Mouse (Mus musculus) limb, embryonic 11.5 days (tissue): Measurements from ENCODE around the gene Olfr360. TPM values are rescaled to one million over a fixed set of nuclear protein-coding genes. Genes with fewer than 3 reads are reported as not detected.
"Not testable (repeated sequence)": the region's sequence is repeated elsewhere in the genome, so short reads cannot be mapped to it uniquely, and the experiment has no call there.

Source experiments
- ATAC-seq: fragments of 200-750 bp; cut with Nextera tagmentation; 2 replicates; pipeline ENCODE4 v1.8.0; 2017; ENCODE audit warnings: low read depth; ENCODE audit not compliant: insufficient number of reproducible peaks, low FRiP score, low TSS enrichment
- DNase-seq: peaks from one replicate; pipeline ENCODE4 v3.0.0-alpha.2; 2015; ENCODE audit warnings: low spot score
- H3K27ac ChIP-seq: fragments of 300-500 bp; sonication (generic); replicated peaks from 2 replicates; pipeline ENCODE4 v1.5.1; 2014; ENCODE audit warnings: low read depth, mild to moderate bottlenecking, low read length
- H3K27me3 ChIP-seq: fragments of 300-500 bp; sonication (generic); 2 replicates; pipeline ENCODE4 v1.6.1; 2014; ENCODE audit warnings: mild to moderate bottlenecking, low read length, mixed read lengths; ENCODE audit not compliant: control insufficient read depth, insufficient read depth
- H3K36me3 ChIP-seq: fragments of 300-500 bp; sonication (generic); 2 replicates; pipeline ENCODE4 v1.6.1; 2014; ENCODE audit warnings: mild to moderate bottlenecking, low read length, moderate library complexity, mixed read lengths; ENCODE audit not compliant: control insufficient read depth, insufficient read depth
- H3K4me1 ChIP-seq: fragments of 300-500 bp; sonication (generic); 2 replicates; pipeline ENCODE4 v1.6.1; 2014; ENCODE audit warnings: low read length, mixed read lengths; ENCODE audit not compliant: control insufficient read depth, insufficient read depth
- H3K4me2 ChIP-seq: fragments of 300-500 bp; sonication (generic); 2 replicates; pipeline ENCODE4 v1.6.1; 2014; ENCODE audit warnings: low read depth, mild to moderate bottlenecking, moderate library complexity; ENCODE audit not compliant: severe bottlenecking
- H3K4me3 ChIP-seq: fragments of 300-500 bp; sonication (generic); 2 replicates; pipeline ENCODE4 v1.5.1; 2014; ENCODE audit warnings: low read depth, low read length
- H3K9ac ChIP-seq: fragments of 300-500 bp; sonication (generic); 2 replicates; pipeline ENCODE4 v1.6.1; 2014; ENCODE audit warnings: mild to moderate bottlenecking, low read length
- H3K9me3 ChIP-seq: fragments of 300-500 bp; sonication (generic); 2 replicates; pipeline ENCODE4 v1.6.1; 2016; ENCODE audit warnings: low read length; ENCODE audit not compliant: control insufficient read depth
- WGBS: fragments of 180-500 bp; shearing (Covaris S2); extraction: QIAGEN DNeasy Blood & Tissue Kit; methylation state at CpG from one replicate; pipeline ENCODE4 v1.1.7; 2014; 5-methylcytosine and 5-hydroxymethylcytosine counted together
- polyA plus RNA-seq: library from polyadenylated mRNA; unstranded; fragments of >200 nt; fragmentation: Nextera tagmentation; extraction: Ambion mirVana; gene quantifications from 2 replicates; pipeline ENCODE4 v1.2.1, GENCODE M21; 2014

The Olfr360 gene
- not detected in 2 replicates for polyA plus RNA-seq

- H3K36me3 ChIP-seq: no peaks in the 10 kb centered on the region
- H3K27me3 ChIP-seq: no peaks in the 10 kb centered on the region
- ATAC-seq (no peak), DNase-seq (no peak)
- H3K4me1 ChIP-seq: no peaks in the 10 kb centered on the region
- H3K4me3 ChIP-seq: no peak within 1 kb of the TSS
- no peak within 1 kb of the TSS for H3K27ac ChIP-seq
- H3K9me3 ChIP-seq: no peaks in the 10 kb centered on the region
- H3K4me2 ChIP-seq: no peak within 1 kb of the TSS
- H3K9ac ChIP-seq: no peak within 1 kb of the TSS
Observed at GRCm38 (mm10) chr2:37065446-37065845, at the start of gene Olfr360. Olfr360 (plus strand) TSS chr2:37065746.

DNA sequence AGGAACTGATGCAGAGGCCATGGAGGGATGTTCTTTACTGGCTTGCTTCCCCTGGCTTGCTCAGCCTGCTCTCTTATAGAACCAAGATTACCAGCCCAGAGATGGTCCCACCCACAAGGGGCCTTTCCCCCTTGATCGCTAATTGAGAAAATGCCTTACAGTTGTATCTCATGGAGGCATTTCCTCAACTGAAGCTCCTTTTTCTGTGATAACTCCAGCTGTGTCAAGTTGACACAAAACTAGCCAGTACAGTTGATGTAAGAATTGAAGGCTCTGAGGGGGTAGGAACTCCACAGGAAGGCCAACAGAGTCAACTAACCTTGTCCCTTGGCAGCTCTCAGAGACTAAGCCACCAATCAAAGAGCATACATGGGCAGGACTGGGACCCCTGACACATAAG, 23.6 kb downstream of the Olfr360 start, which contains the start of gene Olfr361:
TSS of gene Olfr361 (minus strand) at position 101 of the 400 bp plus-strand sequence.
- not testable (repeated sequence) for H3K9me3 ChIP-seq, H3K4me3 ChIP-seq, ATAC-seq, DNase-seq, H3K27ac ChIP-seq, H3K36me3 ChIP-seq, H3K9ac ChIP-seq, H3K4me2 ChIP-seq, H3K4me1 ChIP-seq, H3K27me3 ChIP-seq
- 33% methylated on average over 1 of the region's 1 CpGs for WGBS

DNA sequence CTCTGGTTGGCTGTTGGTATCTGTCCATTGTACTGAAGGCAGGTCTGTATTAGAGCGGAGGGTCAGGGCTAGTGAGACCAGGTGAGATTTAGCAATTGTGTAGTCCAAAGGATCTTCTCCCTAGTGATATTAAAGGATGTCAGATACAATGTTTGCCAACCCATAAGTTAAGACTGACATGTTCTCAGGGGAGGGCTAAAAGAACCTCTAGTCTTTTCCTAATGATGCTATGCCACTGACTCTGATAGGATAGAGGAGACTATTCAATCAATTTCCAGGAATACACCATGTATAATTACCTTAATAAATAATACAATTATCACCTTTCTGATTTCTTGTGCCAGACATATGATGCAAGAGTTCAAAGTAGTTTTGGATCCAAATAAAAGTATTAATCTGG, 52.3 kb downstream of the Olfr360 start, which contains the start of gene Olfr362:
TSS of gene Olfr362 (minus strand) at position 101 of the 400 bp plus-strand sequence.
- 92% methylated on average over 1 of the region's 1 CpGs for WGBS
- Histone ChIP-seq H3K4me3 (no peak within 1 kb of the TSS), H3K4me1 (no peaks in the 10 kb centered on the region), H3K4me2 (no peak within 1 kb of the TSS), H3K27ac (no peak within 1 kb of the TSS), H3K36me3 (no peaks in the 10 kb centered on the region), H3K9me3 (peaks cover 3% of the 10 kb centered on the region; the same call in 1 of the 2 replicates), H3K27me3 (no peaks in the 10 kb centered on the region), H3K9ac (no peak within 1 kb of the TSS)
- ATAC-seq (no peak), DNase-seq (no peak)

Other genes with a start within 250 kb of the Olfr360 start
- not detected in 2 replicates for gene Olfr3, start 248.7 kb upstream of the Olfr360 start, polyA plus RNA-seq
- gene Olfr350, start 219.4 kb upstream of the Olfr360 start, polyA plus RNA-seq: not detected in 2 replicates
- not detected in 2 replicates for gene Olfr351, start 203.1 kb upstream of the Olfr360 start, polyA plus RNA-seq
- not detected in 2 replicates for gene Olfr352, start 197.3 kb upstream of the Olfr360 start, polyA plus RNA-seq
- gene Olfr353, start 172.8 kb upstream of the Olfr360 start, polyA plus RNA-seq: not detected in 2 replicates
- gene Olfr354, start 160.1 kb upstream of the Olfr360 start, polyA plus RNA-seq: not detected in 2 replicates
- not detected in 2 replicates for gene Olfr355, start 136.8 kb upstream of the Olfr360 start, polyA plus RNA-seq
- gene Olfr356, start 128.6 kb upstream of the Olfr360 start, polyA plus RNA-seq: not detected in 2 replicates
- gene Olfr357, start 71.9 kb upstream of the Olfr360 start, polyA plus RNA-seq: not detected in 2 replicates
- not detected in 2 replicates for gene Olfr358, start 56.4 kb upstream of the Olfr360 start, polyA plus RNA-seq
- not detected in 2 replicates for gene Olfr361, start 23.5 kb downstream of the Olfr360 start, polyA plus RNA-seq
- not detected in 2 replicates for gene Olfr362, start 52.2 kb downstream of the Olfr360 start, polyA plus RNA-seq
- not detected in 2 replicates for gene Olfr364-ps1, start 73.6 kb downstream of the Olfr360 start, polyA plus RNA-seq
- gene Olfr365, start 122.5 kb downstream of the Olfr360 start, polyA plus RNA-seq: not detected in 2 replicates
- not detected in 2 replicates for gene Olfr366, start 145.8 kb downstream of the Olfr360 start, polyA plus RNA-seq